Mouse (Mus musculus) liver, embryonic 14 days (tissue): Measurements from ENCODE around the gene 5830411N06Rik. TPM values are rescaled to one million over a fixed set of nuclear protein-coding genes. Genes with fewer than 3 reads are reported as not detected.

Source experiments
- polyA plus RNA-seq: library from polyadenylated mRNA; depleted of rRNA; stranded (reverse); fragments of >200 nt; gene quantifications from 2 replicates; pipeline ENCODE4 v1.2.3, GENCODE M21; 2012; rRNA removed

Gene 5830411N06Rik
- 0.01 TPM in 1 of 2 replicates, not detected in the other for polyA plus RNA-seq

GRCm38 (mm10) chr7:140247216-140247615 lies at the start of gene 5830411N06Rik:
Gene 5830411N06Rik (plus strand): TSS chr7:140247284.

DNA sequence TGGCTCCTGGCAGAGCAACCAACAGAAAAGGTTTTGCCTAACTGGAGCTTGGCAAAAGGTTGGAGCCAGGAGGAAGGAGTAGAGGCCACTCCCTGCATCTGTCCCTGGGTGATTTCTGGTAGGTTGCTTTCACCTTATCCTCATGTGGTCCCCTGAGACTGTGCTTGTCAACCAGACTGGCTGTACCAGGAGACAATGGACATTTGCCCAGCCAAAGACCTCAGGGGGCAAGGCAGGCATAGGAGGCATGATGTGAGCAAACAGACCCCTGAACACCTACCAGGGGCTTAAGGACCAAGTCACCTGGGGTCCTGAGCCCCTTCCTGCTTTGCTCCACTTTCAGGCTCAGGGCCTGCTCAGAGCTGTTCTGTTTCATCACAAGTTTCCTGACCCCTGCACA lies 41.2 kb upstream of the 5830411N06Rik start, which contains the start of gene Olfr524:
TSS of gene Olfr524 (minus strand) at position 101 of the 400 bp plus-strand sequence.

DNA sequence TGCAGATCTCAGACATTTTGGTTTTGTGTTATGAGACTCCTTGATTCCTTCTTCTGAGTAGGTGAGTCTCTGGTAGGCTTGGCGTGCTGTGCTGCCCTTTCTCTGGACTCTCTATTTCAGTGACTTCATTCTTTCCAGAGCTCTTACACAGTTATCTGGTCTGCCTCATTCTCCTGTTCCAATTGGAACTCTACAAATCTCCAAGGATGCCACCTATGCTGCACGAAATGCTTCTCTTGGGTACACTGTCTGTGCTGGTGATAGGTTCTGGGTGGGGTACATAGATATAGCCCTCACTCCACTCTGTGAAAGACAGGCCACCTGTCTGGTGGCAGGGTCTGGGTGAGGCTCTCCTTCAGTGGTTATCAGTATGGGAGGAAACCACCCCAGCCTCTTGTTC lies 29.1 kb upstream of the 5830411N06Rik start, which contains the start of gene Cd163l1:
TSS of gene Cd163l1 (plus strand) at position 301 of the 400 bp plus-strand sequence.

GRCm38 (mm10) chr7:140320558-140320957 lies 73.5 kb downstream of the 5830411N06Rik start, which contains the start of gene Olfr525:
Gene Olfr525 (plus strand): TSS chr7:140320858.

DNA sequence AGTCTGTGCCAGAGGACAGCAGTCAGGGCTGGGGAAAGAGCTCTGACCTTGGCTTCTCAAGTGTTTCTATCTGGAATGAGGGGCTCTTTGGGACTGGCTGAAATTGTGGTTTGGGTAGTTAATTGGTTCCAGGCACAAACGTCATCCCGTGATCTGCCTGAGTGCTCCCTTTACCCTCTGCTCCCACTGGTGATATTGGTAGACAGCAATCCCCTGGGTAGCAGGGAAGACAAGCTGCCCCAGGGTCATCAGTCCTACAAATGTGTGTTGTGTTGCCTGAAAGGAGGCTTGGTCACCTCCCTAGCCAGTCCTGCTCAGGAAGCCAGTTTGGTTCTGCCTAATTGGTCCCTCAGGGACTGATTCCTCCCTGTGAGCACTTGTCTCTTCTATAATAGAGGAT lies 86.6 kb downstream of the 5830411N06Rik start, which contains the start of gene Olfr527:
TSS of gene Olfr527 (plus strand) at position 301 of the 400 bp plus-strand sequence.

Other genes starting within 250 kb of the 5830411N06Rik start
- gene Zfp511, start 210.9 kb upstream of the 5830411N06Rik start, polyA plus RNA-seq = 23.6 and 26.6 TPM in 2 replicates
- 17.6 and 20.5 TPM in 2 replicates for gene Tubgcp2, start 210.6 kb upstream of the 5830411N06Rik start, polyA plus RNA-seq
- gene Msx3, start 198.2 kb upstream of the 5830411N06Rik start, polyA plus RNA-seq = not detected in 2 replicates
- gene Caly, start 164.7 kb upstream of the 5830411N06Rik start, polyA plus RNA-seq = 0.02 and 0.03 TPM in 2 replicates
- 0.25 and 0.39 TPM in 2 replicates for gene Prap1, start 153.9 kb upstream of the 5830411N06Rik start, polyA plus RNA-seq
- gene Fuom, start 144.8 kb upstream of the 5830411N06Rik start, polyA plus RNA-seq = 5.6 and 7.5 TPM in 2 replicates
- 3.8 and 5.0 TPM in 2 replicates for gene Paox, start 131.5 kb upstream of the 5830411N06Rik start, polyA plus RNA-seq
- 42.5 and 51.9 TPM in 2 replicates for gene Echs1, start 130.8 kb upstream of the 5830411N06Rik start, polyA plus RNA-seq
- gene Mtg1, start 109.7 kb upstream of the 5830411N06Rik start, polyA plus RNA-seq = 15.6 and 15.9 TPM in 2 replicates
- gene Sprn, start 92.4 kb upstream of the 5830411N06Rik start, polyA plus RNA-seq = 0.01 TPM in 2 replicates
- not detected in 2 replicates for gene Olfr522, start 82.5 kb upstream of the 5830411N06Rik start, polyA plus RNA-seq
- not detected in 2 replicates for gene Olfr523, start 74.1 kb upstream of the 5830411N06Rik start, polyA plus RNA-seq
- not detected in 2 replicates for gene Olfr524, start 41.3 kb upstream of the 5830411N06Rik start, polyA plus RNA-seq
- gene Cd163l1, start 29.0 kb upstream of the 5830411N06Rik start, polyA plus RNA-seq = 0.05 and 0.07 TPM in 2 replicates
- not detected in 2 replicates for gene Olfr525, start 73.6 kb downstream of the 5830411N06Rik start, polyA plus RNA-seq
- not detected in 2 replicates for gene Olfr527, start 86.7 kb downstream of the 5830411N06Rik start, polyA plus RNA-seq
- not detected in 2 replicates for gene Olfr60, start 114.4 kb downstream of the 5830411N06Rik start, polyA plus RNA-seq
- not detected in 2 replicates for gene Olfr530, start 129.0 kb downstream of the 5830411N06Rik start, polyA plus RNA-seq
- gene Olfr531, start 155.6 kb downstream of the 5830411N06Rik start, polyA plus RNA-seq = not detected in 2 replicates
- not detected in 2 replicates for gene Olfr532, start 174.4 kb downstream of the 5830411N06Rik start, polyA plus RNA-seq
- gene Olfr533, start 216.1 kb downstream of the 5830411N06Rik start, polyA plus RNA-seq = not detected in 2 replicates
- not detected in 2 replicates for gene Olfr535, start 236.9 kb downstream of the 5830411N06Rik start, polyA plus RNA-seq